Mouse (Mus musculus) heart, embryonic 14.5 days (tissue): ENCODE measurements at regions not wholly inside any gene's neighbourhood (a gene's known extent, or its start where the extent isn't known, plus 50 kb on each side); places are given as distances from the start of the nearest gene placed in this dataset.
A peak's percentile ranks its signal among the peaks of the same experiment; 100 is the strongest.

Source experiments
- ATAC-seq: fragments of 200-750 bp; cut with Nextera tagmentation; 2 replicates; pipeline ENCODE4 v1.8.0; 2017; ENCODE audit warnings: low read depth, moderate TSS enrichment; ENCODE audit not compliant: insufficient number of reproducible peaks, insufficient read depth, low FRiP score
- H3K27ac ChIP-seq, 2 experiments: fragments of 200-500 bp in 1 of 2; fragments of 300-500 bp in 1 of 2; sonication (generic) in 1 of 2; replicated peaks in 1 of 2; 2 replicates each; pipeline ENCODE4 v1.5.1; 2012 to 2014; ENCODE audit warnings: low read depth in 2 of 2, low read length in 2 of 2, control low read depth in 1 of 2, mild to moderate bottlenecking in 1 of 2, mixed read lengths in 1 of 2; ENCODE audit not compliant: control insufficient read depth in 1 of 2, insufficient read depth in 1 of 2
- H3K27me3 ChIP-seq: fragments of 300-500 bp; sonication (generic); 2 replicates; pipeline ENCODE4 v1.6.1; 2014; ENCODE audit warnings: mild to moderate bottlenecking, low read length, control low read depth; ENCODE audit not compliant: control insufficient read depth, insufficient read depth
- H3K36me3 ChIP-seq: fragments of 300-500 bp; sonication (generic); 2 replicates; pipeline ENCODE4 v1.6.1; 2014; ENCODE audit warnings: mild to moderate bottlenecking, control low read depth, low read length, mixed read lengths; ENCODE audit not compliant: control insufficient read depth, insufficient read depth
- H3K4me1 ChIP-seq, 2 experiments: fragments of 200-500 bp in 1 of 2; fragments of 300-500 bp in 1 of 2; sonication (generic) in 1 of 2; 2 replicates each; pipeline ENCODE4 v1.6.1; 2012 to 2014; ENCODE audit warnings: low read length in 2 of 2, control low read depth in 1 of 2, mixed read lengths in 1 of 2; ENCODE audit not compliant: control insufficient read depth in 2 of 2, insufficient read depth in 2 of 2
- H3K4me2 ChIP-seq: fragments of 300-500 bp; sonication (generic); 2 replicates; pipeline ENCODE4 v1.6.1; 2014; ENCODE audit warnings: mild to moderate bottlenecking, low read length
- H3K4me3 ChIP-seq, 2 experiments: fragments of 200-500 bp in 1 of 2; fragments of 300-500 bp in 1 of 2; sonication (generic) in 1 of 2; 2 replicates each; pipeline ENCODE4 v1.5.1; 2012 to 2014; ENCODE audit warnings: low read length in 2 of 2, mild to moderate bottlenecking in 2 of 2, control low read depth in 1 of 2, low read depth in 1 of 2, moderate library complexity in 1 of 2; ENCODE audit not compliant: control insufficient read depth in 1 of 2, insufficient read depth in 1 of 2
- H3K9ac ChIP-seq: fragments of 300-500 bp; sonication (generic); 2 replicates; pipeline ENCODE4 v1.6.1; 2014; ENCODE audit warnings: mild to moderate bottlenecking, low read length
- H3K9me3 ChIP-seq: fragments of 300-500 bp; sonication (generic); 2 replicates; pipeline ENCODE4 v1.6.1; 2016; ENCODE audit warnings: low read length, control low read depth; ENCODE audit not compliant: control insufficient read depth
- WGBS: fragments of 180-500 bp; shearing (Covaris S2); extraction: QIAGEN DNeasy Blood & Tissue Kit; methylation state at CpG from one replicate; pipeline ENCODE4 v1.1.7; 2014; 5-methylcytosine and 5-hydroxymethylcytosine counted together

DNA sequence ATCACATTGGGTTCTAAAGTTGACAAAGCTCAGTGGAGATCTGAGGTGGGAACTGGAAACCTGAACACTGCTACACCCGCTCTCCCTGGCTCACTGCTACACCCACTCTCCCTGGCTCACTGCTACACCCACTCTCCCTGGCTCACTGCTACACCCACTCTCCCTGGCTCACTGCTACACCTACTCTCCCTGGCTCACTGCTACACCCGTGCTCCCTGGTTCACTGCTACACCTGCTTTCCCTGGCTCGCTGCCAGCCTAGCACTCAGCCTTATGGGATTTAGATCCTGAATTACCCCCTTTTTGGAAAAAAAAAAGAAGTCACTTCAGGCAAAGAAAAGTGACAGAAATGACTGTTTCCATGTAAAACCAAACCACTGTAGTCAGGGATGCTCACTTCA, 75.2 kb upstream of the Serbp1 start:
- H3K4me3 ChIP-seq = no peak overlapping the region
- H3K9me3 ChIP-seq = no peaks in the 10 kb centered on the region
- ATAC-seq = no peak
- H3K27ac ChIP-seq = no peak overlapping the region
- no peak overlapping the region for H3K4me2 ChIP-seq
- peaks cover 0 to 2% of the 10 kb centered on the region in 2 experiments; a peak in 1 of 4 replicates for H3K4me1 ChIP-seq
- H3K9ac ChIP-seq = no peak overlapping the region
- 71% methylated on average over 3 of the region's 3 CpGs for WGBS
- H3K27me3 ChIP-seq = no peaks in the 10 kb centered on the region
- H3K36me3 ChIP-seq = no peaks in the 10 kb centered on the region

DNA sequence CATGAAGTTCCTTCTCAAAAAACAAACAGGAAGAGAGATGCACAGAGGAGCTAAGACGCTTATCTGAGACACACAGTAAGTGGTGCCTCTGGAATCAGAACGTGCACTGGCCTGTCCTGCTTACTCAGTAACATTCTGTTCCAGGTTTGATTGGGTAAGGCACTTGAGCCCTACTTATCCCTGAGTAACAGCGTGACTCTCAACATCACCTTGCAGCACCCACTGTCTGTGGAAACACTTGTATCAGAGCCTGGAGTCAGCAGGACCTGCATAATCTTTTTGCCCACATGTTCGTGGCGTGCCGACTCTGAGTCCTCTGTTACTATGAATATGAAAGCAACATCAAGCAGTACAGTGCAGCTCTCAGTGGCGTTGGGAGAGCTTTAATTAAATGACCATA, 76.4 kb upstream of the Serbp1 start:
- no peak overlapping the region for H3K9ac ChIP-seq
- no peak overlapping the region for H3K27ac ChIP-seq
- no peaks in the 10 kb centered on the region for H3K9me3 ChIP-seq
- H3K4me1 ChIP-seq = peaks cover 0 to 2% of the 10 kb centered on the region in 2 experiments; a peak in 1 of 4 replicates
- no peak overlapping the region for H3K4me2 ChIP-seq
- 50% methylated on average over 7 of the region's 7 CpGs for WGBS
- no peak for ATAC-seq
- no peaks in the 10 kb centered on the region for H3K27me3 ChIP-seq
- H3K36me3 ChIP-seq = no peaks in the 10 kb centered on the region
- no peak overlapping the region for H3K4me3 ChIP-seq

GRCm38 (mm10) chr6:67160564-67160963, 77.4 kb upstream of the Serbp1 start:
- Histone ChIP-seq H3K4me1 (peaks cover 0 to 2% of the 10 kb centered on the region in 2 experiments; a peak in 1 of 4 replicates), H3K9ac (no peak overlapping the region), H3K4me3 (no peak overlapping the region), H3K36me3 (no peaks in the 10 kb centered on the region), H3K27ac (no peak overlapping the region), H3K4me2 (no peak overlapping the region), H3K27me3 (no peaks in the 10 kb centered on the region), H3K9me3 (no peaks in the 10 kb centered on the region)
- ATAC-seq = no peak
- 62% methylated on average over 3 of the region's 3 CpGs for WGBS

DNA sequence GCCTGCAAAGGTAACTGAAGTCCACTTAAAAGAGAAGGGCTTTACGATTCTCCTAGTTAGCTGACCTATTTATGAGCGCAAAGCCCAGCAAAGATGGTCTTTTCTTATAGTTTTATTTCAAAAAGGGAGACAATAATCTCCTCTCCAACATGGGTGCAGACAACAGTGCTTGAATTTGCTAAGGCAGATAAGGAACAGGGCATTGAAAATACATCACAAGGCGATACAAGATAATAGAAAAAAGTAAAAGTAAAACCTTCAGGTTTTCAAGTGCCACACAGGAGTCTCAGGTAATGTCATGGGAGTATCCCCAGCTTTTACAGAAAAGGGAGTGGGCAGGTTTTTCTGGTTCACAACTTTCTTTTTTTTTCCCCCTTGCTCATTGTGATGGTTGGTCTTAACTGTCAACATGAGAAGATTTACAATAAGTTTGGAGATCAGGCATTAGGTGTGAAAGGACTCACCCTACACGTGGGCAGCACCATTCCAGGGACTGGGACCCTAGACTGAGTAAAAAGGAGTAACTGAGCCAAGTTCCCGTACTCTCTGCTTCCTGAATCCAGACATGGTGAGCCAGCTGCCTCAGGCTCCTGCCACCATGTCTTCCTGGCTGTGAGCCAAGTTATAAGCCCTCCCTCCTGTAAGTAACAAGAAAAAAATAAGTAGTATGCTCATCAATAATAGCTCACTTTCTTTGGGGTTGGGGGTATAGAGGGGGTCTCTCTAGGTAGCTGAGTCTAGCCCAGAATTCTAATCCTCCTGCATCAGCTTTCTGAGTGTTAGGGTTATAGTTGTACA, 78.1 kb upstream of the Serbp1 start:
- no peak for ATAC-seq
- H3K27ac ChIP-seq = no peak overlapping the region
- H3K4me1 ChIP-seq = peaks cover 0 to 2% of the 10 kb centered on the region in 2 experiments; a peak in 1 of 4 replicates
- no peaks in the 10 kb centered on the region for H3K27me3 ChIP-seq
- no peaks in the 10 kb centered on the region for H3K36me3 ChIP-seq
- no peak overlapping the region for H3K4me2 ChIP-seq
- no peak overlapping the region for H3K9ac ChIP-seq
- WGBS = 71% methylated on average over 5 of the region's 5 CpGs
- H3K9me3 ChIP-seq = no peaks in the 10 kb centered on the region
- H3K4me3 ChIP-seq = no peak overlapping the region

DNA sequence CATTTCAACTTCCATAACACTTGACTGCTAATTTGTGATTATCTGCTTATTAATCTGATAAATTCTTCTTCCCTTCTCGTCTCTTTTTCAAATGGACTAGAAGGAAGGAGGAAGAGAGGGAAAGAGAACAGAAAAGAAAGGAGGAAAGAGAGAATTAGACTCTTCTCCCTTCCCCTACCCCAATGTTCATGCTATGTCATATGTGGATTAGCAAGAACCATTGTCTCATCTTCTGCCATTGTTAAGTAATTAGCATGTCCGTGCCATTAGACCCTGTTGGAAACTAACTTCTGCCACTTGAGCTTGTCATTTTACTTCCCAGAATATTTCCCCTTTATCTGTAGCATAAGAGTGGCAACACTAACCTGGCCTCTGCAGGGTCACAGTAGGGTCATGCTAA, 78.8 kb upstream of the Serbp1 start:
- H3K36me3 ChIP-seq = no peaks in the 10 kb centered on the region
- H3K9ac ChIP-seq = no peak overlapping the region
- H3K4me2 ChIP-seq = no peak overlapping the region
- no peaks in the 10 kb centered on the region for H3K27me3 ChIP-seq
- ATAC-seq = no peak
- WGBS = 6% methylated on average over 2 of the region's 2 CpGs
- H3K27ac ChIP-seq = no peak overlapping the region
- H3K4me1 ChIP-seq = peaks cover 0 to 2% of the 10 kb centered on the region in 2 experiments; a peak in 1 of 4 replicates
- H3K9me3 ChIP-seq = no peaks in the 10 kb centered on the region
- H3K4me3 ChIP-seq = no peak overlapping the region

- 3% methylated on average over 10 of the region's 10 CpGs for WGBS
- Histone ChIP-seq H3K9ac (no peak overlapping the region; the same call in 1 of the 2 replicates), H3K9me3 (no peaks in the 10 kb centered on the region), H3K27me3 (no peaks in the 10 kb centered on the region), H3K36me3 (no peaks in the 10 kb centered on the region), H3K27ac (no peak overlapping the region), H3K4me2 (0 out of 2 replicates have a peak overlapping the region, but pooled peaks have one; percentile 12), H3K4me3 (no peak overlapping the region), H3K4me1 (peaks cover 0 to 2% of the 10 kb centered on the region in 2 experiments; a peak in 1 of 4 replicates)
- no peak for ATAC-seq
Measured at GRCm38 (mm10) chr6:67158765-67159164, 79.2 kb upstream of the Serbp1 start.

DNA sequence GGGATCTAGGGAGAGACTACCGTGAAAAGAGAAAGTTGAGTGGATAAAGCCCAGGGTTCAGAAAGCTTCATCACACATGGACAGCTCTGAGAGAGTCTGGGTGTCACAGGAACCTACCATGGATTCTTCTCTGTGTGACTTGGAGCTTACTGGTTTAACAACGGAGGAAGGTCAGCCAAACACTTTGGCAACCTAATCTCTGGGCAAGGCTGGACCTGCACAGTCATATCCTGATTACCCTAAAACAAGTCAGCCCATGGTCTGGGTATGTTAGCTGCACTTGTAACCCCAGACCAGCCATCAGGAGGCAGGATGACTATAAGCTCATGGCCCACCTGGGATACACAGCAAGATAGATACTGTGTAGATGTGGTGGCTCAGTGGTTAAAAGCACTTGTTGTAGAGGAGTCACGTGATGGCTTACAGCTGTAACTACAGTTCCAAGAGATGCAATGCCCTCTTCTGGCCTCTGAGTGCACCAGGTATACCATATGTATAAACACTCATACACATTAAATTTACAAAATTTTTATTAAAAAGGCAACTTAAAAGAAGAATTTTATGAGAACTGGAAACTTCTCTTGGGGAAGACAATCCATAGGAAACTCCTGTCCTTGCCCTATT, 85.0 kb upstream of the Serbp1 start:
- no peaks in the 10 kb centered on the region for H3K9me3 ChIP-seq
- no peak overlapping the region for H3K4me2 ChIP-seq
- H3K4me1 ChIP-seq = peaks cover 5 to 6% of the 10 kb centered on the region in 2 experiments; a peak in 2 of 4 replicates
- H3K27ac ChIP-seq = no peak overlapping the region
- H3K4me3 ChIP-seq = no peak overlapping the region
- no peak for ATAC-seq
- H3K9ac ChIP-seq = no peak overlapping the region
- H3K27me3 ChIP-seq = no peaks in the 10 kb centered on the region
- H3K36me3 ChIP-seq = no peaks in the 10 kb centered on the region
- 72% methylated on average over 3 of the region's 3 CpGs for WGBS
